Mouse (Mus musculus) bone marrow, adult 2 months (tissue): ENCODE data around the gene Gm20662.

ENCODE experiments used
- CTCF ChIP-seq: fragments of 200-500 bp; IDR thresholded peaks from 2 replicates; pipeline ENCODE4 v1.5.1; 2011; ENCODE audit warnings: low read length, control low read depth; ENCODE audit not compliant: control insufficient read depth, insufficient read depth
- POLR2A ChIP-seq: fragments of 200-500 bp; IDR thresholded peaks from 2 replicates; pipeline ENCODE4 v1.6.1; 2011; ENCODE audit warnings: low read depth, mild to moderate bottlenecking, control low read depth, low read length, borderline replicate concordance; ENCODE audit not compliant: control insufficient read depth

DNA sequence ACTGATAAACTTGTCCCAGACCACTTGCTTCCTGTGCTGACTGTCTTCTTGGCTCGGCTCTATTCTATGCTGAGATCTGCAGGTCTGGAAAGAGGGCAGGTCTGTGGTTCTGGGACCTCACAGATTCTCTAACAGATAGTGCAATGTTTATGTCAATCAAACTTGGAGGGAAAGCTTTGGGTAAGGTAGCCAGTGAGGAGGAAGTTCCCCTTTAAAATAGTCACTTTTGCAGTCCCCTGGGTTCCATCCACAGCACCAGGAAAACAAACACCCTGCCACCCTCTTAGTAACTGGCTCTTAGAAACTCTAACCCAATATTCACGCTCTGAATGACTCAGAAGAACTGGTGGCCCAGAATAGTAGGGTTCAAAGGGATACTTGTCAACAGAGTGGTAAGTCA, 1.7 kb upstream of the Gm20662 start:
- TF ChIP-seq CTCF (no peak), POLR2A (no peak)
